Mouse (Mus musculus) gastrocnemius, adult 8-10 months (tissue): Measurements from ENCODE around the gene Zbtb46. TPM values are rescaled to one million over a fixed set of nuclear protein-coding genes. Genes with fewer than 3 reads are reported as not detected.
A peak's percentile ranks its signal among the peaks of the same experiment; 100 is the strongest.

Experiments
- DNase-seq, 2 experiments: peaks; one replicate each; pipeline ENCODE4 v3.0.0; 2022; ENCODE audit warnings: low spot score in 2 of 2
- total RNA-seq, 4 experiments: library from RNA; stranded (reverse); gene quantifications; 2 replicates each; pipeline ENCODE4 v1.2.4; 2022

The Zbtb46 gene
- total RNA-seq, 4 experiments from 2014 or later: 3.3 to 5.3 (median 4.1) TPM

GRCm38 (mm10) chr2:181465423-181465822 is 6.2 kb upstream of the Zbtb46 start:
- no peak for DNase-seq

GRCm38 (mm10) chr2:181463008-181463738 is 3.9 kb upstream of the Zbtb46 start:
- no peak for DNase-seq

DNA sequence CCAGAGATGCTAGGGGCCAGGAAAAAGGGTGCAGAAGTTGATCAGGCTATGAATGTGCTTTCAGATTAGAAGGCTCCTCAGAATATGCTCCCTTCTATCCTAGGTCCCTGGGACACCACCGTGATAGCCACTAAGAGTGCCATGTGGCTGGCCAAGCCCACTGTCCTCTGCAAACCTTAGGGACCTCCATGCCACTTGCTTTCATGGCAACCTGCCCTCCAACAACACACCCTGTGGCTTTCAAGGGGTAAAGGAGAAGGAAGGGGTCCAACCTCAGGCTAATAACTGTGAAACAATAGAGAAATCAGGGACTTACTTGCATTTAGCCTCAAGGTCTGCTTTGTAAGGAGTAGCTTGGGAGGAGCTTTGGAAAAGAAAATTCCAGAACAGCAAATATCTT is 3.4 kb upstream of the Zbtb46 start:
- DNase-seq: no peak

GRCm38 (mm10) chr2:181461536-181462100 is 2.4 kb upstream of the Zbtb46 start:
- DNase-seq: no peak

DNA sequence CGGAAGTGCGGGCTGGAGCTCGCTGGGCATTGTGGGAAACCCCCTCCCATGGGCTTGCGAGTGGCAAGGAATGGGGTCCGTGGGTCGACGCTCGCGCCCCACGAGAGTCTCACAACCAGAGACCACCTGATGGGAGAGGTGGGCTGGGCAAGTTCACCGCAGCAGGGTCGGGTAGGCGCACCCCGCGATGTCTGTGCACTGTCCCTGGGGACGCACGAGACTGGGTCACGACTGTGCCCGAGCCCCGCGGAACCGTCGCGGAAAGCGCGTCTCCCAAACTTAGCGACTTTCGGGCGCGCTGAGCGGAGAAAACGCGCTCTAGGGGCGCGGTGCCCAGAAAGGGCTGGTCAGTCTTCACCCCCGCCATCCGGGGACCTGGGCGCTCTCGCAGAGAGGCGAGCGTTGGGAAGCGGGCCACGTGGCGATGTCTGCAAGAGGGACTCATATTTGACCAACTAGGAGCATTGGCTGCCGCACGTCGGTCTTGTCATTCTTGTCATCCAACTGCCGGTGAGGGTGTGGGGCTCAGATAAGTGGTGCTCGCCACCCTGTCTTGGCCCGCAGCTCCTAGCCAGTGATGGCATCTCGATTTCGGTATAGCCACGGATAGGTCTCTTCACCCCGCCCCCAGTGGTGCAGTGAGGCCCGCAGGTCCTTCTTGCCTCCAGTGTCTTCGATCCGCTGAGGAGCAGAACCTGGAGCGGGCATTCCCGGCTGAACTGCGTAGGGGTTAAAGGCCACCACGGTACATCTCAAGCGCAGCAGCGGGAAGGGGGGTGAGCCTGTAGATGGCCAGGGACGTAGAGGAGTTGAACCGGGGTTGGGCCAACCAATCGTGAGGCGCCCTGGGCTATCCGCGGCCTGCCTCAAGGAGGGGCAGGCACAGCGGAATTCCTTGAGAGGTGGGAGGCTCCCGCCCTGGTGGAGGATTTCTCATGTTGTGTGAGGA is 721 bp upstream of the Zbtb46 start:
- DNase-seq: peak; percentile 30 to 54

GRCm38 (mm10) chr2:181458411-181459152 is 644 bp downstream of the Zbtb46 start:
- peak in 1 of 2 experiments; percentile 27 for DNase-seq

GRCm38 (mm10) chr2:181457831-181458230 is 1.4 kb downstream of the Zbtb46 start:
- DNase-seq: no peak

DNA sequence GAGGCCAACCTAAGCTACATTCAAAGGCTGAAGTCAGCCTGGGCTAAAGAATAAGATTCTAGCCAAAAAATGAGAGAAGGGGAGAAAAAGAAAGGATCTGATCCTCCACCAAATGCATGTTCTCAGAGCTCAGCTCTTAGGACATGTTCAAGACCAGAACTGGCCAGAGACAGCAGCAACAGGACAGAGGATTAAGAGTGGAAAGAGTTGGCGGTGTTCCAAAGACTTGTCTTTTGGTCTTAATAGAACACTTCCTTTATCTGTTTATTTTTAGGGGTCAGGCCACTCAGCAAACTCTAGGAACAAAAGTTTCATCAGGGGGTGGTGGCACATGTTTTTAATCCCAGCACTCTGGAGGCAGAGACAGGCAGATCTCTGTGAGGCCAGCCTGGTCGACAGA is 3.3 kb downstream of the Zbtb46 start:
- no peak for DNase-seq

- no peak for DNase-seq
Observed at GRCm38 (mm10) chr2:181453274-181453673, 6.0 kb downstream of the Zbtb46 start.

GRCm38 (mm10) chr2:181452181-181452580 is 7.0 kb downstream of the Zbtb46 start:
- no peak for DNase-seq

- no peak for DNase-seq
Observed at GRCm38 (mm10) chr2:181443016-181443415, 16.2 kb downstream of the Zbtb46 start.

- DNase-seq: no peak
Observed at GRCm38 (mm10) chr2:181438176-181438575, 21.1 kb downstream of the Zbtb46 start.

DNA sequence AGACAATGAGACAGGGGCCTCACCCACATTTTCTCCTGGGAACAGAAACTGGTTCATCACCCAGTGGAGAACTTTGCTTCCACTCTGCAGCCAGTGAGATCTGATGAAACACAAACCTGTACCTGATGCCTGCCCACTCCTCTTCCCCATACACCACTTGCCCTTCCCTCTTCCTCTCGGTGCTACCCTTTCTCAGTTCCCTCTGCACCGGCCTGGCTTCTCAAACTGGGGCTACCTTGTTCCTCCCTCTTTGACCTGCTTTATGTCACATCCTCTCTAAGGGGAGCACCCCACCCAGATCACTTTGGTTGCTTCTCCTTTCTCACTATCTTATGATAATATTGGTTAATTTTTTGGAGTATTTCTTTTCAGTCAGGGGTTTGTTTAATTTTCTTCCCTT is 23.0 kb downstream of the Zbtb46 start:
- no peak for DNase-seq

GRCm38 (mm10) chr2:181423834-181424233 is 35.4 kb downstream of the Zbtb46 start:
- DNase-seq: no peak

DNA sequence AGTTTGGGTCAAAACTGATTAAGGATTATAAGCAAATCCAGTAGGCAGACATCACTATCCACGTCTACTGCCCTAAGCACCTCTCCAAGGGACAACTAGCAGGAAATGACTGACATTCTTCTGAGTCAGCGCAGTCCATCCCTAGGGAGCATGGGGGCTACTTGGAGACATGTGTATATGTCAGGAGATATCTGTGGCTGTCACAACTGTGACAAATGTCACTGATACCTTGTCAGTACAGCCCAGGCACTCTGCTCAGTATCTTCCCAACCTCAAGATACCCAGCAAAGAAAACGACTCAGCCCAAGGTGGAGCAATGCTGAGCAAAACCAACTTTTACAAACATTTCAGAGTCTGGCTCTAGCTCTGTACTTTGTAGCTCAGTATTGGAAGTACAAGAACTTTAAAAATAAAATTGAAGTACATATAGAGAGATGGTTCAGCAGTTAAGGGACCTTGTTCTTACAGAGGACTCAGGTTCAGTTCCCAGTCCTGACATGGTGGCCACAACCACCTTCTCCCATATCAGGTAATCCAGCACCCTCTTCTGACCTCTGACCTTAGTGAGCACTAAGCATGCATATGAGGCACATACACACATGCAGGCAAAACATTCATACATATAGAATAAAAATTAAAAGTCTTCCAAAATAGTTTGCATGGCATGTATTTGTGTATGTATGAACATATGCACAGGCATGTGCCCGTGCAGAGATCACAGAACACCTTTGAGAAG is 38.2 kb downstream of the Zbtb46 start:
- no peak for DNase-seq

DNA sequence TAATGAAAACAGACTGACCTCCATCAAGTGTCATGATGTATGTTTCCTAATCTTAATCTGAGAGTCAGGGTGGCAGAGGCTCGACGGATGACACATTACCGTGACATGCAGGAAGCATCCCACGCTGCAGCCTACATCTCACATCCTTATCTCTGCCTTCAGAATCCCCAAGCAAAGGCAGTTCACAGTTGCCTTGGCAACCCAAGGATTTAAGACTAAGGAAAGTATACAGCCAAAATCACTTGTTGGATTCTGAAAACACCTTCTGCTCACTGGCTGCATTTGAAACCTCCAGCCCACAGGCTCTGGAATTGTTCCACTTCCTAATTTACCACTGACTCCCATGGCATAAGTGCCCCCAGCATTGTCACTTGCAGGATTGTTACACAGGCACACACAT is 38.8 kb downstream of the Zbtb46 start:
- no peak for DNase-seq

- no peak for DNase-seq
Observed at GRCm38 (mm10) chr2:181419359-181419758, 39.9 kb downstream of the Zbtb46 start.

DNA sequence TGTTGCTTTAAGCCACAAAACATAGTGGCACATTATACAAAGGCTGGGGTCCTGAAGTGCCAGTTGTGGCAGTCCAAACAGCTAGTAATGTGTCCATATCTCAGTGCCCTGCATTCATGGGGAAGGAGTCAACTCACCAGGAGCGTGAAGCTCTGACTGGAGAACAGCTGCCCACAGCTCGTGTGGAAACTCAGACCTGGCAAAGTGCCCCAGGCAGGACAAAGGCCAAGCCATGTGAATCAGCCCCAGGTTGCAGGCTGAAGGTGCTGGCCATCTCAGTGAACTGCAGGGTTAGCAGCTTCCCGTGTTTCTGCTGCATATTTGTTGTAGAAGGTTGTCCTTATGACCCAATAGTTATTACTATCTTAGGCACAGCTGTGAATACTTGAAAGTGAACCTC is 43.3 kb downstream of the Zbtb46 start:
- no peak for DNase-seq

GRCm38 (mm10) chr2:181413141-181413540 is 46.1 kb downstream of the Zbtb46 start:
- DNase-seq: no peak

GRCm38 (mm10) chr2:181410760-181411473 is 48.3 kb downstream of the Zbtb46 start:
- DNase-seq: peak in 1 of 2 experiments; percentile 40
